Mouse (Mus musculus) heart, embryonic 14.5 days (tissue): Measurements from ENCODE around the gene Cubn. TPM values are rescaled to one million over a fixed set of nuclear protein-coding genes. Genes with fewer than 3 reads are reported as not detected.
A peak's percentile ranks its signal among the peaks of the same experiment; 100 is the strongest.

ENCODE experiments used
- ATAC-seq: fragments of 200-750 bp; cut with Nextera tagmentation; 2 replicates; pipeline ENCODE4 v1.8.0; 2017; ENCODE audit warnings: low read depth, moderate TSS enrichment; ENCODE audit not compliant: insufficient number of reproducible peaks, insufficient read depth, low FRiP score
- H3K27ac ChIP-seq, 2 experiments: fragments of 200-500 bp in 1 of 2; fragments of 300-500 bp in 1 of 2; sonication (generic) in 1 of 2; replicated peaks in 1 of 2; 2 replicates each; pipeline ENCODE4 v1.5.1; 2012 to 2014; ENCODE audit warnings: low read depth in 2 of 2, low read length in 2 of 2, control low read depth in 1 of 2, mild to moderate bottlenecking in 1 of 2, mixed read lengths in 1 of 2; ENCODE audit not compliant: control insufficient read depth in 1 of 2, insufficient read depth in 1 of 2
- H3K27me3 ChIP-seq: fragments of 300-500 bp; sonication (generic); 2 replicates; pipeline ENCODE4 v1.6.1; 2014; ENCODE audit warnings: mild to moderate bottlenecking, low read length, control low read depth; ENCODE audit not compliant: control insufficient read depth, insufficient read depth
- H3K36me3 ChIP-seq: fragments of 300-500 bp; sonication (generic); 2 replicates; pipeline ENCODE4 v1.6.1; 2014; ENCODE audit warnings: mild to moderate bottlenecking, control low read depth, low read length, mixed read lengths; ENCODE audit not compliant: control insufficient read depth, insufficient read depth
- H3K4me1 ChIP-seq, 2 experiments: fragments of 200-500 bp in 1 of 2; fragments of 300-500 bp in 1 of 2; sonication (generic) in 1 of 2; 2 replicates each; pipeline ENCODE4 v1.6.1; 2012 to 2014; ENCODE audit warnings: low read length in 2 of 2, control low read depth in 1 of 2, mixed read lengths in 1 of 2; ENCODE audit not compliant: control insufficient read depth in 2 of 2, insufficient read depth in 2 of 2
- H3K4me2 ChIP-seq: fragments of 300-500 bp; sonication (generic); 2 replicates; pipeline ENCODE4 v1.6.1; 2014; ENCODE audit warnings: mild to moderate bottlenecking, low read length
- H3K4me3 ChIP-seq, 2 experiments: fragments of 200-500 bp in 1 of 2; fragments of 300-500 bp in 1 of 2; sonication (generic) in 1 of 2; 2 replicates each; pipeline ENCODE4 v1.5.1; 2012 to 2014; ENCODE audit warnings: low read length in 2 of 2, mild to moderate bottlenecking in 2 of 2, control low read depth in 1 of 2, low read depth in 1 of 2, moderate library complexity in 1 of 2; ENCODE audit not compliant: control insufficient read depth in 1 of 2, insufficient read depth in 1 of 2
- H3K9ac ChIP-seq: fragments of 300-500 bp; sonication (generic); 2 replicates; pipeline ENCODE4 v1.6.1; 2014; ENCODE audit warnings: mild to moderate bottlenecking, low read length
- H3K9me3 ChIP-seq: fragments of 300-500 bp; sonication (generic); 2 replicates; pipeline ENCODE4 v1.6.1; 2016; ENCODE audit warnings: low read length, control low read depth; ENCODE audit not compliant: control insufficient read depth
- whole genome bisulfite sequencing: fragments of 180-500 bp; shearing (Covaris S2); extraction: QIAGEN DNeasy Blood & Tissue Kit; methylation state at CpG from one replicate; pipeline ENCODE4 v1.1.7; 2014; 5-methylcytosine and 5-hydroxymethylcytosine counted together
- polyA plus RNA-seq: library from polyadenylated mRNA; unstranded; fragments of >200 nt; fragmentation: Nextera tagmentation; extraction: Ambion mirVana; gene quantifications from 2 replicates; pipeline ENCODE4 v1.2.1, GENCODE M21; 2014

Gene Cubn
- polyA plus RNA-seq, 1 experiment from 2014 or later: 0.50 TPM

GRCm38 (mm10) chr2:13421974-13422760 is 69.4 kb downstream of the Cubn start:
- Histone ChIP-seq H3K27ac (no peak overlapping the region), H3K27me3 (no peaks in the 10 kb centered on the region), H3K9me3 (no peaks in the 10 kb centered on the region), H3K4me2 (no peak overlapping the region), H3K36me3 (no peaks in the 10 kb centered on the region), H3K4me3 (no peak overlapping the region), H3K4me1 (peaks cover 0 to 2% of the 10 kb centered on the region in 2 experiments; a peak in 1 of 4 replicates), H3K9ac (no peak overlapping the region)
- 84% methylated on average over 14 of the region's 14 CpGs for WGBS
- ATAC-seq: no peak

- no peak overlapping the region for H3K27ac ChIP-seq
- no peaks in the 10 kb centered on the region for H3K36me3 ChIP-seq
- WGBS: 78% methylated on average over 3 of the region's 3 CpGs
- no peaks in the 10 kb centered on the region for H3K27me3 ChIP-seq
- no peak overlapping the region for H3K4me3 ChIP-seq
- H3K4me2 ChIP-seq: no peak overlapping the region
- H3K9ac ChIP-seq: no peak overlapping the region
- H3K4me1 ChIP-seq: peaks cover 2 to 4% of the 10 kb centered on the region in 2 experiments; a peak in 3 of 4 replicates
- H3K9me3 ChIP-seq: no peaks in the 10 kb centered on the region
- no peak for ATAC-seq
These were observed 74.7 kb downstream of the Cubn start for GRCm38 (mm10) chr2:13416765-13417524.

- H3K4me3 ChIP-seq: no peak overlapping the region
- no peak overlapping the region for H3K4me2 ChIP-seq
- 48% methylated on average over 4 of the region's 4 CpGs for WGBS
- no peaks in the 10 kb centered on the region for H3K36me3 ChIP-seq
- H3K27me3 ChIP-seq: no peaks in the 10 kb centered on the region
- peak overlapping the region; percentile 78 to 85 for H3K27ac ChIP-seq
- no peaks in the 10 kb centered on the region for H3K9me3 ChIP-seq
- no peak overlapping the region for H3K9ac ChIP-seq
- peaks cover 4 to 8% of the 10 kb centered on the region in 2 experiments; a peak in 3 of 4 replicates for H3K4me1 ChIP-seq
- peak; percentile 80 for ATAC-seq
These were observed 78.0 kb downstream of the Cubn start for GRCm38 (mm10) chr2:13413520-13414178.

GRCm38 (mm10) chr2:13410660-13411059 is 81.0 kb downstream of the Cubn start:
- no peaks in the 10 kb centered on the region for H3K9me3 ChIP-seq
- no peak overlapping the region for H3K27ac ChIP-seq
- ATAC-seq: no peak
- H3K4me2 ChIP-seq: no peak overlapping the region
- H3K36me3 ChIP-seq: no peaks in the 10 kb centered on the region
- no peak overlapping the region for H3K4me3 ChIP-seq
- 59% methylated on average over 5 of the region's 5 CpGs for WGBS
- no peaks in the 10 kb centered on the region for H3K27me3 ChIP-seq
- peaks cover 8 to 12% of the 10 kb centered on the region in 2 experiments for H3K4me1 ChIP-seq
- no peak overlapping the region for H3K9ac ChIP-seq

- peak overlapping the region in 1 of 2 experiments; percentile 44; a peak in 1 of 4 replicates for H3K27ac ChIP-seq
- H3K4me1 ChIP-seq: peaks cover 8 to 12% of the 10 kb centered on the region in 2 experiments
- no peaks in the 10 kb centered on the region for H3K27me3 ChIP-seq
- ATAC-seq: no peak
- no peaks in the 10 kb centered on the region for H3K9me3 ChIP-seq
- no peak overlapping the region for H3K4me2 ChIP-seq
- H3K36me3 ChIP-seq: no peaks in the 10 kb centered on the region
- H3K9ac ChIP-seq: no peak overlapping the region
- no peak overlapping the region for H3K4me3 ChIP-seq
- 68% methylated on average over 2 of the region's 2 CpGs for WGBS
These were observed 81.7 kb downstream of the Cubn start for GRCm38 (mm10) chr2:13409767-13410519.

GRCm38 (mm10) chr2:13408333-13408732 is 83.3 kb downstream of the Cubn start:
- ATAC-seq: no peak
- Histone ChIP-seq H3K4me3 (no peak overlapping the region), H3K4me1 (peaks cover 6 to 7% of the 10 kb centered on the region in 2 experiments; a peak in 3 of 4 replicates), H3K9ac (no peak overlapping the region), H3K9me3 (no peaks in the 10 kb centered on the region), H3K27me3 (no peaks in the 10 kb centered on the region), H3K36me3 (no peaks in the 10 kb centered on the region), H3K27ac (peak overlapping the region in 1 of 2 experiments; percentile 51; a peak in 1 of 4 replicates), H3K4me2 (no peak overlapping the region)
- 82% methylated on average over 3 of the region's 3 CpGs for WGBS

- Histone ChIP-seq H3K36me3 (no peaks in the 10 kb centered on the region), H3K27ac (peak overlapping the region in 1 of 2 experiments; percentile 51; a peak in 2 of 4 replicates)
- no peak for ATAC-seq
These were observed 83.9 kb downstream of the Cubn start for GRCm38 (mm10) chr2:13407698-13408097.

More at GRCm38 (mm10) chr2:13407698-13408097, 83.9 kb downstream of the Cubn start:
- no peaks in the 10 kb centered on the region for H3K9me3 ChIP-seq
- no peak overlapping the region for H3K4me3 ChIP-seq
- no peak overlapping the region for H3K9ac ChIP-seq
- H3K4me1 ChIP-seq: peaks cover 6 to 7% of the 10 kb centered on the region in 2 experiments; a peak in 3 of 4 replicates
- no peaks in the 10 kb centered on the region for H3K27me3 ChIP-seq
- H3K4me2 ChIP-seq: no peak overlapping the region
